Mouse (Mus musculus) lung, embryonic 14.5 days (tissue): ENCODE measurements around the gene Gm11985. TPM values are rescaled to one million over a fixed set of nuclear protein-coding genes. Genes with fewer than 3 reads are reported as not detected.

Experiments used
- ATAC-seq: fragments of 200-750 bp; cut with Nextera tagmentation; 2 replicates; pipeline ENCODE4 v1.8.0; 2017; ENCODE audit warnings: mild to moderate bottlenecking, moderate TSS enrichment, moderate library complexity; ENCODE audit not compliant: insufficient read depth
- DNase-seq: peaks from one replicate; pipeline ENCODE4 v3.0.0-alpha.2; 2015
- H3K27ac ChIP-seq: fragments of 300-500 bp; sonication (generic); 2 replicates; pipeline ENCODE4 v1.5.1; 2014; ENCODE audit warnings: low read depth, mild to moderate bottlenecking, moderate library complexity
- H3K27me3 ChIP-seq: fragments of 300-500 bp; sonication (generic); 2 replicates; pipeline ENCODE4 v1.6.1; 2014; ENCODE audit warnings: low read length, control low read depth; ENCODE audit not compliant: insufficient read depth
- H3K36me3 ChIP-seq: fragments of 300-500 bp; sonication (generic); 2 replicates; pipeline ENCODE4 v1.6.1; 2014; ENCODE audit warnings: control low read depth; ENCODE audit not compliant: insufficient read depth
- H3K4me1 ChIP-seq: fragments of 300-500 bp; sonication (generic); 2 replicates; pipeline ENCODE4 v1.6.1; 2014; ENCODE audit warnings: antibody characterized with exemption, control low read depth; ENCODE audit not compliant: insufficient read depth
- H3K4me2 ChIP-seq: fragments of 300-500 bp; sonication (generic); 2 replicates; pipeline ENCODE4 v1.6.1; 2014; ENCODE audit warnings: mild to moderate bottlenecking
- H3K4me3 ChIP-seq: fragments of 300-500 bp; sonication (generic); 2 replicates; pipeline ENCODE4 v1.5.1; 2014; ENCODE audit warnings: low read depth, low read length
- H3K9ac ChIP-seq: fragments of 300-500 bp; sonication (generic); 2 replicates; pipeline ENCODE4 v1.6.1; 2014
- H3K9me3 ChIP-seq: fragments of 300-500 bp; sonication (generic); 2 replicates; pipeline ENCODE4 v1.6.1; 2016; ENCODE audit warnings: low read depth, low read length, control low read depth
- CTCF ChIP-seq: IDR thresholded peaks from 2 replicates; pipeline ENCODE4 v1.5.1; 2016; ENCODE audit warnings: antibody characterized with exemption, low read depth
- WGBS: fragments of 180-500 bp; shearing (Covaris S2); extraction: QIAGEN DNeasy Blood & Tissue Kit; methylation state at CpG from one replicate; pipeline ENCODE4 v1.1.7; 2014; 5-methylcytosine and 5-hydroxymethylcytosine counted together
- polyA plus RNA-seq: library from polyadenylated mRNA; unstranded; fragments of >200 nt; fragmentation: Nextera tagmentation; extraction: Ambion mirVana; gene quantifications from 2 replicates; pipeline ENCODE4 v1.2.1, GENCODE M21; 2014

Gm11985 gene
- not detected in 2 replicates for polyA plus RNA-seq

DNA sequence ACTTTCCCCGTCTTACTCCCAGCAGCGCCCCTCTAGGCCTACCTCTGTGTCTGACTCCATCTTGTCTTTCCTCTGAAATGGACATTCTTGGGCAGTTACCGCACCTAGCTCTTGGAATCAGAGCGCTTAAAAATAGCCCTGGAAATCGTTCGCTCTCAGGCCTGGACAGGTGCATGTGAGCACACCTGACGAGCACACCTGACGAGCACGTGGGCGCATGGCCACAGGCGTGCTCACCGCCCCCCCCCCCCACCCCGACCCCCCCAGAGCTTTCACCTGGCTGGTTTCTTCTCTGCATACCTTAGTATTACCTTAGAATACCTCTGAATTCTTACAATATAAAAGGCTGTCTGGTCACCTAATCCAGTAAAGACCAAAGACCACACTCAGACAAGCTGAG, at the start of gene Gm11985:
Gene Gm11985 (minus strand): TSS at position 101 of the 400 bp plus-strand sequence.
- ATAC-seq (no peak), DNase-seq (no peak)
- Histone ChIP-seq H3K27me3 (no peaks in the 10 kb centered on the region), H3K4me2 (no peak within 1 kb of the TSS), H3K9me3 (no peaks in the 10 kb centered on the region), H3K4me3 (no peak within 1 kb of the TSS), H3K4me1 (no peaks in the 10 kb centered on the region), H3K27ac (no peak within 1 kb of the TSS), H3K9ac (no peak within 1 kb of the TSS), H3K36me3 (no peaks in the 10 kb centered on the region)
- no peak for TF ChIP-seq CTCF
- 82% methylated on average over 13 of the region's 13 CpGs for WGBS

DNA sequence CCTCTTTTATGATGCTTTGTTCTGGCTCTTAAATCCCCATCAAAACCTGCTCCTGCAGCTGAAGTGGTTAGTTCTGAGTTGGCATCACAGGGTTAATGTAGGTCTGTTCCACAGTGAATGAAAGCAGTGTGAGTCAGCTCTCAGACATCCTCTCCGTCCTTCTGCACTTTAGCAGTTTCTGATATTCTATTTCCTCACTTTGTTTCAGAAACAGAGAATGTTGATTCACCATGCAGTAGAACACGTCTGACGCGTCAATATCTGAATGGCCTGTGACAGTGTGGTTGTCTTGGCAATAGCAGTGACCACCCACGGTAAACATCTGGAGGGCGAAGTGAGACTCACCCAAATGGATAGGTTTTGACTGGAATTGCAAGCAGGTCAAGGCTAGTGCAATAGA, 49.3 kb upstream of the Gm11985 start:
- no peaks in the 10 kb centered on the region for H3K27me3 ChIP-seq
- TF ChIP-seq CTCF = no peak
- DNase-seq (peak; percentile 37), ATAC-seq (peak; percentile 60; the same call in 1 of the 2 replicates)
- H3K4me1 ChIP-seq = no peaks in the 10 kb centered on the region
- H3K36me3 ChIP-seq = no peaks in the 10 kb centered on the region
- WGBS = 44% methylated on average over 6 of the region's 6 CpGs
- no peak overlapping the region for H3K9ac ChIP-seq
- no peak overlapping the region for H3K4me2 ChIP-seq
- H3K9me3 ChIP-seq = no peaks in the 10 kb centered on the region
- H3K4me3 ChIP-seq = no peak overlapping the region
- H3K27ac ChIP-seq = no peak overlapping the region

DNA sequence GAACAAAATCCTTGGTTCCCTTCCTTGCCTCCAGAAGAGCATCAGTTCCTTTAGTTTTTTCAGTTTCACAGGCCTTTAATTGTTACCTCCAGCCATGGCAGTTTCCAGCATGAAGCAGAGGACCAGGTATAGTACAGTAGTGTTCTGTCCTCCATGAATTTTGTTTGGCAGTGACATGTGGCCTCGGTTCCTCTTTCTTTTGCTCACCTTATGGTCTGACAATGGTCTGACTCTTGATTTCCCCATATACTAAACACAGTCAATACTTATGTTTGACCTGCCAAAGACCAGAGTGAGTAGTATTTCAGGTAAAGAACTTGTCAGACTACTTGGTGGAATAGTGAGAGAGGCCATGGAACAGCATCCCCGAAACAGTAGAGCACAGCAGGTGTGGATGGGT, 48.4 kb upstream of the Gm11985 start:
- 88% methylated on average over 2 of the region's 2 CpGs for WGBS
- H3K4me3 ChIP-seq = no peak overlapping the region
- H3K27ac ChIP-seq = no peak overlapping the region
- no peaks in the 10 kb centered on the region for H3K4me1 ChIP-seq
- TF ChIP-seq CTCF = no peak
- DNase-seq (no peak), ATAC-seq (no peak)
- no peaks in the 10 kb centered on the region for H3K9me3 ChIP-seq
- no peak overlapping the region for H3K9ac ChIP-seq
- no peak overlapping the region for H3K4me2 ChIP-seq
- H3K36me3 ChIP-seq = no peaks in the 10 kb centered on the region
- H3K27me3 ChIP-seq = no peaks in the 10 kb centered on the region

DNA sequence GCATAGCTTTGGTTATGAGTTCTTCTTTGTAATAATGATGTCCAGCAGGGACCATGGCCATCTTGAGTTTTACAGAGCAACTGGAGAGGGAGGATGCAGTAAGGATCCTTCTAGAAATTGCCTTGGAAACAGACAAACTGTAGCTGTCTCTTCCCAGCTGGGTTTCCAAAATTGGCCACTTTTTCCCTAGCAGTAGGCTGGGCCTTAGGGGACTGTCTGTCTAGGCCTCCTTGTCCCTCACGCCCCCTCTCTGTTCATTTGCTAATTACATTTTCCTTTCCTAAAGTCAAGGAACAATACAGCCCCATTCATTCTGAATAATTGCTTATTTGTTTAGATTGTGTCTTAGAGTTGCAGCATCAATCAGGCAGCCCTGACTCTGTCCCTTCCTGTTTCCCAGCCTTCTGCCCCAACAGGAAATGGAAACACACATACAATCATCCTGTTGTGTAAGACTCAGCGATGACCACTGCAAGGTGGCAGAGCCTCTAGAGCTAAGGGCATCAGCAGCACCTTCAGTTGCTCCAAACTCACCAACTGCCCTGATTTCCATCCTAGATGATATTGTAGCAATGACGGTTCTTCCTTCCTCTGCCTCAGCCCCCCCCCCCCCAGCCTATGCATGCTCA, 46.7 kb upstream of the Gm11985 start:
- no peaks in the 10 kb centered on the region for H3K36me3 ChIP-seq
- H3K9me3 ChIP-seq = no peaks in the 10 kb centered on the region
- H3K4me3 ChIP-seq = no peak overlapping the region
- no peak overlapping the region for H3K9ac ChIP-seq
- 60% methylated on average over 3 of the region's 3 CpGs for WGBS
- no peak overlapping the region for H3K27ac ChIP-seq
- H3K27me3 ChIP-seq = no peaks in the 10 kb centered on the region
- no peak overlapping the region for H3K4me2 ChIP-seq
- no peak for TF ChIP-seq CTCF
- DNase-seq = no peak
- ATAC-seq = no peak
- no peaks in the 10 kb centered on the region for H3K4me1 ChIP-seq

DNA sequence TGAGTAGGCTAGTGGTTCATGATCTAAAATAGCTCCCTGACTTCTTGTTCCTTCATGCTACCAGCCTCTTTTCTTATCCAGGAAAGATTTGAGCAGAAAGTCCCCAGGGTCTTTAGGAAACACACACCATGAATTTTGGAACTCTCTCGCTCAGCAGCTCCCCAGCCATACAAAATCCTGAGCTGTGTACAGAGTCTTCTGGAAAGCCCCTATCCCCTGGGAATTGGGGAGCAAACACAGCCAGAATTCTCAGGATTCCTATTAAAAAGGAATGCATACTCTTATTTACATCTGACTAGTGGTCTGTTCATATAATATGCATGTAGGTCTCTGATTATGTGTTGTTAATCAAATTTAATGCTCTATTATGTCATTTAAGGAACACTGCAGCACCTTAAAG, 46.1 kb upstream of the Gm11985 start:
- no peak overlapping the region for H3K9ac ChIP-seq
- no peak for DNase-seq
- H3K27me3 ChIP-seq = no peaks in the 10 kb centered on the region
- no peak overlapping the region for H3K27ac ChIP-seq
- TF ChIP-seq CTCF = no peak
- H3K4me1 ChIP-seq = no peaks in the 10 kb centered on the region
- H3K4me2 ChIP-seq = no peak overlapping the region
- ATAC-seq = no peak
- 81% methylated on average over 1 of the region's 1 CpGs for WGBS
- no peak overlapping the region for H3K4me3 ChIP-seq
- no peaks in the 10 kb centered on the region for H3K9me3 ChIP-seq
- no peaks in the 10 kb centered on the region for H3K36me3 ChIP-seq

DNA sequence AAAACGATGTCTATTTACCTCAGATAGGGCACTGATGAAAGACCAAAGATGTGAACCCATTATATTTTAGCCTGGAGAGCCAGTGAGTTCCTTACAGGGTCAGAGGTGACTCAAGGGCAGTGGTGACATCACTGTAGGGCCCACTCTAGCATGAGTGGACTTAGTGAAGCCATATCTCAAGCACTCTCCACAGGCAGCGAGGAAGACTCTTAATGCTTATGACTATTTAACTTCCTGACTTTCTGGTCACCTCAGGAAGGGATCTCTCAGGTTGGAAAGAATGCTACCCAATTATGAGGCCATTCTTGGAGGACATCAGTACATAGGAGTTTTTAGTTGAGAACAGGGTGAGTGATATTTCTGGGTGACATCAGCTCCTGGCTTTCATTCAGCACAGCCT, 45.0 kb upstream of the Gm11985 start:
- Histone ChIP-seq H3K27me3 (no peaks in the 10 kb centered on the region), H3K9me3 (no peaks in the 10 kb centered on the region), H3K4me3 (no peak overlapping the region), H3K4me2 (no peak overlapping the region), H3K9ac (no peak overlapping the region), H3K36me3 (no peaks in the 10 kb centered on the region), H3K27ac (no peak overlapping the region), H3K4me1 (no peaks in the 10 kb centered on the region)
- no peak for DNase-seq
- ATAC-seq = no peak
- WGBS = 59% methylated on average over 2 of the region's 2 CpGs
- no peak for TF ChIP-seq CTCF

DNA sequence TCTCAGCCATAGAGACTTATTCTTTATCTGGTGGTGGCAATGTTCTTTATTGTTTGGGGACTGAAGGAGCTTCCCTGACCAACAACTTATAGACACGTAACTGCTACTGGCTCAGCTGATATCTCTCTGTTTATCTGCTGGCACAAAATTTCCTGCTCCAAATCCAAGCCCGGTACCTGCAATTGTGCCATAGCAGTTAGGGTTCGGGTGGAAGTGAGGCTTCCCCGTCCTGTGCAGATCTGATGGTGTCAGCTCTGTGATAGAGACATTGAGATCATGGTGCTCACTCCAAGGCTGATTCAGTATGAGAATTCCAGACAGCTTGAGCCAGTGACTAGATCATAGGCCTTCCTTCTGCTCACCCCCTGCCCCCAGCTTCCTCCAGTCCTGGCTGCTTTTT, 43.6 kb upstream of the Gm11985 start:
- no peak for ATAC-seq
- H3K27me3 ChIP-seq = no peaks in the 10 kb centered on the region
- WGBS = 82% methylated on average over 4 of the region's 4 CpGs
- H3K27ac ChIP-seq = no peak overlapping the region
- H3K36me3 ChIP-seq = no peaks in the 10 kb centered on the region
- TF ChIP-seq CTCF = no peak
- H3K9me3 ChIP-seq = no peaks in the 10 kb centered on the region
- H3K4me3 ChIP-seq = no peak overlapping the region
- H3K4me2 ChIP-seq = no peak overlapping the region
- no peak overlapping the region for H3K9ac ChIP-seq
- no peaks in the 10 kb centered on the region for H3K4me1 ChIP-seq
- DNase-seq = no peak
